Mouse (Mus musculus): ENCODE data around the gene Cnksr1. TPM values are rescaled to one million over a fixed set of nuclear protein-coding genes. Genes with fewer than 3 reads are reported as not detected.

Cnksr1 gene
- polyA plus RNA-seq, 2 experiments: 0.06 TPM; not detected in 1

DNA sequence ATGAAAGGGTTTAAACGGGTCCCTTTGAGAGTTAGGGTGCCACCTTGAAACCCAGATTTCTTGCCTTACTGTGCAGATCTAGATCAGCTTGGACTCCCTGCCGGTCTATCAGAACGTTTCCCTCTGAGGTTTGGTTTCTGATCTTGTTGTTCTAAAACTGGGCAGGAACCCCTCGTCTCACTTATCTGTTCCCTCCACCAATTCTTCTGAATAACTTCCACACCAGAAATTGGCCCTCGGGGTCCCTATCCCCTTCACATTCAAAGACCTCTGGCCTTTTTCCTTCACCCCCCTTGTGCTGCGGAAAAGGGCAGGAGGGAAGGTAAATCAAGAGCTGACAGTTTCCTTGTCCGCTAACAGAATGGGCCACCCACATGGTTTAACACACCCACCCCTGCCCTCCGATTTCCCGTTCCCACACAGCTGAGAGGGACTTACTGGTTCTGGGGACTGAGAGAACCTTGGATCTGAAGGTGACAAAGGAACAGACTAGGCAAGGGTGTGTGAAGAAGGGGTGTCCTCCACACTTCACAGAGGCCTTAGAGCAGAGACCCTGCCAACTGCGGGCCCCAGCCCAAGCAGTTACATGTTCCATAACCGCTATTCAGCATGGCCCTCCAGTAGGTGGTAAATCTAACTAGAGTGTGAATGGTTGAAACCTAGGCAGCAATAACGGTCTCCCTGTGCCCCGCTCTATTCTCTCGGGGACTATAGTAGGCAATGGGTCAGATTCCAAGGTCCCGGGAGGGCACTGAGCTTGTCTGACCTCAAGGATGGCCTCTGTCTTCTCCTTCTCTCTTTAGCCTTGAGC is 14.9 kb upstream of the Cnksr1 start:
- no peak overlapping the region for H3K27ac ChIP-seq
- WGBS (ENCODE audit: insufficient replicate concordance): 13% methylated on average over 15 of the region's 15 CpGs
- no peak for DNase-seq (ENCODE audit: low read depth in 3 of 3, low spot score in 3 of 3)
- TF ChIP-seq CTCF (IDR thresholded peaks at IDR 0.05; ENCODE audit: low read depth): no peak
- TF ChIP-seq EP300 (IDR thresholded peaks at IDR 0.05; ENCODE audit: low read depth): no peak
- H3K36me3 ChIP-seq (replicated peaks; ENCODE audit: control insufficient read depth, insufficient read depth, low read depth): no peaks in the 10 kb centered on the region
- peaks cover 0 to 18% of the 10 kb centered on the region in 2 experiments; a peak in 2 of 4 replicates for H3K4me1 ChIP-seq (replicated peaks; ENCODE audit: control insufficient read depth in 2 of 2, insufficient read depth in 2 of 2, low read length in 1 of 2)
- no peak for ATAC-seq (ENCODE audit: insufficient read depth)
- peaks cover 75% of the 10 kb centered on the region for H3K27me3 ChIP-seq (ENCODE audit: control insufficient read depth, insufficient read depth, low read length)
- no peak overlapping the region for H3K4me2 ChIP-seq (ENCODE audit: low read depth)
- H3K4me3 ChIP-seq (ENCODE audit: insufficient read depth in 1 of 2, low read depth in 2 of 2, low read length in 2 of 2): 0 out of 4 replicates have a peak overlapping the region, but pooled peaks of 1 of the 2 experiments have one; percentile 28
- H3K9ac ChIP-seq (replicated peaks): no peak overlapping the region
- no peaks in the 10 kb centered on the region for H3K9me3 ChIP-seq (ENCODE audit: control insufficient read depth, low read length)

DNA sequence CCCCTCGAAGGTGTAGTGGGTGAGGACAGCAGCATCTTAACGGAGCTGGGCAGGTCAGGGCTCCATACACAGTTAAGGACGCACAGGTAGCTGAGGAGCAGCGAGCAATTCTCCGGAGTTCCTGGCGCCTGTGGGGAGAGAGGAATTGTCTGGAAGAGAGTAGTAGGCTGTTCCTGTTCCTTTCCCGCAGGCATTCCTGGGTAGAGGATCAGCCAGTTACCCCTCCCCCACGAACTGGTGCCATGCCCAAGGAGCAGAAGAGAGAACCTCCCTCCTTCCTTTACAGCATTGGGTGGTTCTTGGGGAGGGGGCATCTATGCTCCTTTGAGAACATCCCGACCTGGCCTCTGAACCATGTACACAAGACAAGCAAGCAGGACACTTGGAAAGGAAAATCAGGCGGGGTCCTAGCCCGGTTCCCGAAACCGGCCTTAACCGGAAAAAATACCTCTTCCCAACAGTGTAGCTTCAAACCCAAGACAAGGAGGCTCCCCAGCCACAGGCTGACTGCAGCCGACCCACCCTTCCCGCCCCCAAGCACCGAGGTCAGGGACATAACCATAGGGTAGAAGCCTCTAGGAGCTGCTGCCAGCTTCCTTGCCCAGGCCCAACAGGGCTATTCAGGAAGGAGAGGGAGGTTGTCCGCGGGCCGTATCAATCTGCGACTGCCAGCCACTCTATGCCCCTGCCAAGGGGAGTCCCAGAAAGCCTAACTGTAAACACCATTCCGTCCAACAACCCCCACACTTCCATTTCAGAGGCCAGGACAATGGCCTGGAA is 14.1 kb upstream of the Cnksr1 start:
- TF ChIP-seq CTCF (IDR thresholded peaks at IDR 0.05; ENCODE audit: low read depth) (no peak), EP300 (IDR thresholded peaks at IDR 0.05; ENCODE audit: low read depth) (no peak)
- peaks cover 83% of the 10 kb centered on the region for H3K27me3 ChIP-seq (ENCODE audit: control insufficient read depth, insufficient read depth, low read length)
- no peak overlapping the region for H3K27ac ChIP-seq
- no peak overlapping the region for H3K9ac ChIP-seq (replicated peaks)
- no peaks in the 10 kb centered on the region for H3K36me3 ChIP-seq (replicated peaks; ENCODE audit: control insufficient read depth, insufficient read depth, low read depth)
- H3K4me1 ChIP-seq (replicated peaks; ENCODE audit: control insufficient read depth in 2 of 2, insufficient read depth in 2 of 2, low read length in 1 of 2): peaks cover 0 to 18% of the 10 kb centered on the region in 2 experiments; a peak in 2 of 4 replicates
- no peak for DNase-seq (ENCODE audit: low read depth in 3 of 3, low spot score in 3 of 3)
- H3K4me2 ChIP-seq (ENCODE audit: low read depth): peak overlapping the region; percentile 61
- peak overlapping the region in 1 of 2 experiments; percentile 43; a peak in 1 of 4 replicates for H3K4me3 ChIP-seq (ENCODE audit: insufficient read depth in 1 of 2, low read depth in 2 of 2, low read length in 2 of 2)
- 8% methylated on average over 22 of the region's 22 CpGs for WGBS (ENCODE audit: insufficient replicate concordance)
- ATAC-seq (ENCODE audit: insufficient read depth): no peak
- no peaks in the 10 kb centered on the region for H3K9me3 ChIP-seq (ENCODE audit: control insufficient read depth, low read length)

DNA sequence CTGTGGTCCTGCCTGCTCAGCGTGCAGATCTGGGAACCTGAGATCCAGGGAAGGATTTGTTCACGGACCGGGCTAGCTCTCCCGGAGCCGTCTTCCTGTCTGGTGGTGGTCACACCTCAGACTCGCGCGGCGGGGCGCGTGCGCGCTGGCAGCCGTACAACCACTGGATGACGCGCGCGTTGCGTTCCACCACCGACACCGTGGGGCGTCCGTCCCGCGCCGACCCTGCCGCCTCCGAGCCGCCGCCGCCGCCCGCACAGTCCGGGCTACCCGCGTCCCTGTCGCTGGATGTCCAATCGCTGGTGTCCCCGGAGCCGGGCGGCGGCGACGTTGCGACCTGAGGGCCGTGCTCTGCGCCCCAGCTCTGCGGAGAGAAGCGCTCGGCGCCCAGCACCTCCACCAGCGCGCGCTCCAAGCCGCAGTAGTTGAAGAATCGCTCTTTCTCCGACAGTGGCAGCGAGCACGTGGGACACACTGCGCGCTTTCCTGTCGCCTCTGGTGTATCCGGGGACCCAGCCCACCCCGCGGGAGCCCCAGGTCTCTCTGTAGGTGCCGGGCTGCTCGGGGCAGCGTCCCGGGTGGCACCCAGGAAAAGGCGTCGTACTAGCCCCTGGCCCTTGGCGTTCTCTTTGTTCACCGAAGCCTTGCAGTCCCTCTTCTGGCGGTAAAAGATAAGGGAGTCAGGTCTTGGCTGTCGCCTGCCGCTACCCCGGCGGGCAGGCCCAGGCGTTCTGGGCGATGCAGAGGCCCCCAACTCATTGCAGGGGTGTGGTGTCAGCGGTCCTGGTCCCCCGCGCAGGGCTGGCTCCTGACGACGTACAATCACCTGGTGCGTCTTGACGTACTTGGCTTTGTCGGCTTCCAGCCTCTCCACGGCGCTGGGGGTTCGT is 13.3 kb upstream of the Cnksr1 start:
- TF ChIP-seq CTCF (IDR thresholded peaks at IDR 0.05; ENCODE audit: low read depth): no peak
- no peak for TF ChIP-seq EP300 (IDR thresholded peaks at IDR 0.05; ENCODE audit: low read depth)
- peak overlapping the region; percentile 61 for H3K4me2 ChIP-seq (ENCODE audit: low read depth)
- WGBS (ENCODE audit: insufficient replicate concordance): 1% methylated on average over 91 of the region's 91 CpGs
- DNase-seq (ENCODE audit: low read depth in 3 of 3, low spot score in 3 of 3) (no peak), ATAC-seq (ENCODE audit: insufficient read depth) (peak; percentile 34; the same call in 1 of the 2 replicates)
- peaks cover 84% of the 10 kb centered on the region for H3K27me3 ChIP-seq (ENCODE audit: control insufficient read depth, insufficient read depth, low read length)
- no peak overlapping the region for H3K27ac ChIP-seq
- H3K9ac ChIP-seq (replicated peaks): no peak overlapping the region
- peaks cover 0 to 18% of the 10 kb centered on the region in 2 experiments; a peak in 2 of 4 replicates for H3K4me1 ChIP-seq (replicated peaks; ENCODE audit: control insufficient read depth in 2 of 2, insufficient read depth in 2 of 2, low read length in 1 of 2)
- no peaks in the 10 kb centered on the region for H3K9me3 ChIP-seq (ENCODE audit: control insufficient read depth, low read length)
- H3K36me3 ChIP-seq (replicated peaks; ENCODE audit: control insufficient read depth, insufficient read depth, low read depth): no peaks in the 10 kb centered on the region
- H3K4me3 ChIP-seq (ENCODE audit: insufficient read depth in 1 of 2, low read depth in 2 of 2, low read length in 2 of 2): peak overlapping the region; percentile 2 to 43; a peak in 3 of 4 replicates

DNA sequence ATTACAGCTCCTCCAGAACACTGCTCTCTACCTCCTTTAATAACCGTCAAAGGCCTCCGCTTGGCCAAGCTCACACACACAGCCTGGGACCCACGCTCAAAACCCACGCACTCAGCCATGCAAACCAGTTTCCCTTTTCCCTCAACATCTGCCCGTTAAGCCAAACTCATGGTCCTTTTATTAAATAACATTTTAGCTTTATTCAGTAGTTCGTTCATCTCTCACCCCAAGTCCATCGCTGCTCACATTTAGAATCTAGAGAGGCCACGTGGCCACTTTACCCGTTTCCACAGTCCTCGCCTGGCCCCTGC is 12.7 kb upstream of the Cnksr1 start:
- no peaks in the 10 kb centered on the region for H3K36me3 ChIP-seq (replicated peaks; ENCODE audit: control insufficient read depth, insufficient read depth, low read depth)
- H3K27ac ChIP-seq: no peak overlapping the region
- WGBS (ENCODE audit: insufficient replicate concordance): 19% methylated on average over 10 of the region's 10 CpGs
- H3K4me1 ChIP-seq (replicated peaks; ENCODE audit: control insufficient read depth in 2 of 2, insufficient read depth in 2 of 2, low read length in 1 of 2): peaks cover 0 to 16% of the 10 kb centered on the region in 2 experiments; a peak in 2 of 4 replicates
- H3K4me3 ChIP-seq (ENCODE audit: insufficient read depth in 1 of 2, low read depth in 2 of 2, low read length in 2 of 2): peak overlapping the region in 1 of 2 experiments; percentile 2; a peak in 2 of 4 replicates
- no peak overlapping the region for H3K9ac ChIP-seq (replicated peaks)
- peaks cover 83% of the 10 kb centered on the region for H3K27me3 ChIP-seq (ENCODE audit: control insufficient read depth, insufficient read depth, low read length)
- no peaks in the 10 kb centered on the region for H3K9me3 ChIP-seq (ENCODE audit: control insufficient read depth, low read length)
- peak overlapping the region; percentile 61 for H3K4me2 ChIP-seq (ENCODE audit: low read depth)
- TF ChIP-seq CTCF (IDR thresholded peaks at IDR 0.05; ENCODE audit: low read depth): no peak
- no peak for TF ChIP-seq EP300 (IDR thresholded peaks at IDR 0.05; ENCODE audit: low read depth)
- DNase-seq (ENCODE audit: low read depth in 3 of 3, low spot score in 3 of 3) (no peak), ATAC-seq (ENCODE audit: insufficient read depth) (no peak)

Measured in liver, embryonic 14.5 days (tissue).